11 mouse cellular contexts compared by ENCODE assay signal in genomic region chr9:56572534-56573479, GRCm38 (mm10).
A peak's percentile ranks its signal among the peaks of the same experiment; 100 is the strongest.
DNase-seq lines count a peak whose midpoint lies in the region; ATAC-seq and TF ChIP-seq lines count a peak whose summit lies in the region.
"Had no signal": no experiment of that assay in that cellular context is flagged by ENCODE, and none has a peak within 500 bp of the region (broad histone marks: within the 10 kb centered on the region; RNA-seq: fewer than 3 reads in every experiment).

No protein-coding gene starts in this region.

- peak overlapping the region; percentile 24; the same call in 1 of the 2 replicates for H3K4me3 ChIP-seq in left cerebral cortex, adult 2 months
- H3K4me3 ChIP-seq in embryonic facial prominence, embryonic 10.5 days, result no peak overlapping the region
- H3K4me3 ChIP-seq in hindbrain, embryonic 14.5 days (replicated peaks; ENCODE audit: low read length), result no peak overlapping the region
- no peak overlapping the region for H3K4me3 ChIP-seq in midbrain, postnatal 0 days (ENCODE audit: low read depth, low read length)

- H3K9me3 ChIP-seq in embryonic facial prominence, embryonic 10.5 days, result no peaks in the 10 kb centered on the region
- H3K9me3 ChIP-seq in hindbrain, embryonic 14.5 days (ENCODE audit: control insufficient read depth, low read length), result no peaks in the 10 kb centered on the region
- no peaks in the 10 kb centered on the region for H3K9me3 ChIP-seq in midbrain, postnatal 0 days (ENCODE audit: low read length)

- H3K9ac ChIP-seq in hindbrain, embryonic 14.5 days, result no peak overlapping the region
- no peak overlapping the region for H3K9ac ChIP-seq in midbrain, postnatal 0 days (replicated peaks; ENCODE audit: low read length, poor library complexity, severe bottlenecking)

- peak; percentile 57; the same call in 1 of the 2 replicates for ATAC-seq in hindbrain, embryonic 14.5 days (ENCODE audit: low FRiP score)
- ATAC-seq in midbrain, postnatal 0 days (ENCODE audit: low FRiP score), result 0 out of 2 replicates have a peak, but pooled peaks have one; percentile 31
- no peak for ATAC-seq in erythroblast, adult 5-6 weeks (replicated peaks; ENCODE audit: low FRiP score, poor library complexity, severe bottlenecking)

- no peaks in the 10 kb centered on the region for H3K36me3 ChIP-seq in embryonic facial prominence, embryonic 10.5 days (replicated peaks)
- no peaks in the 10 kb centered on the region for H3K36me3 ChIP-seq in hindbrain, embryonic 14.5 days (replicated peaks; ENCODE audit: control insufficient read depth, insufficient read depth)
- no peaks in the 10 kb centered on the region for H3K36me3 ChIP-seq in midbrain, postnatal 0 days (ENCODE audit: insufficient read depth, low read length)

- H3K4me2 ChIP-seq in hindbrain, embryonic 14.5 days (replicated peaks), result no peak overlapping the region
- no peak overlapping the region for H3K4me2 ChIP-seq in midbrain, postnatal 0 days (ENCODE audit: low read depth, low read length, poor library complexity, severe bottlenecking)

- no peak for DNase-seq in left cerebral cortex, adult 2 months (ENCODE audit: extremely low spot score in 1 of 2, low spot score in 2 of 2)
- DNase-seq in left cerebral cortex, adult 8-10 months (ENCODE audit: low spot score in 2 of 2), result no peak
- DNase-seq in embryonic facial prominence, embryonic 10.5 days (ENCODE audit: low spot score), result no peak
- DNase-seq in hindbrain, embryonic 14.5 days (ENCODE audit: low spot score), result no peak
- DNase-seq in midbrain, postnatal 0 days (ENCODE audit: low spot score), result peak; percentile 55
- DNase-seq in urinary bladder, postnatal 36 days (ENCODE audit: low spot score in 2 of 2), result no peak
- no peak for DNase-seq in thymus, adult 18-20 months
- DNase-seq: adrenal gland, postnatal 25 days; heart, adult 18-20 months; lung, postnatal 14 days had no signal

- H3K27ac ChIP-seq in left cerebral cortex, adult 2 months, result peak overlapping the region; percentile 53; the same call in 1 of the 2 replicates
- H3K27ac ChIP-seq in embryonic facial prominence, embryonic 10.5 days (replicated peaks), result peak overlapping the region; percentile 16; the same call in 1 of the 2 replicates
- H3K27ac ChIP-seq in hindbrain, embryonic 14.5 days, result peak overlapping the region; percentile 70
- H3K27ac ChIP-seq in midbrain, postnatal 0 days (ENCODE audit: low read depth, low read length), result peak overlapping the region; percentile 44

- peaks cover 26% of the 10 kb centered on the region for H3K4me1 ChIP-seq in embryonic facial prominence, embryonic 10.5 days
- peaks cover 5% of the 10 kb centered on the region; the same call in 1 of the 2 replicates for H3K4me1 ChIP-seq in hindbrain, embryonic 14.5 days (replicated peaks; ENCODE audit: control insufficient read depth, insufficient read depth, low read length)
- 0 out of 2 replicates have a peak, but pooled peaks cover 7% of the 10 kb centered on the region for H3K4me1 ChIP-seq in midbrain, postnatal 0 days (ENCODE audit: insufficient read depth, low read length)

- 62% methylated on average over 23 of the region's 23 CpGs for WGBS in embryonic facial prominence, embryonic 10.5 days
- WGBS in hindbrain, embryonic 14.5 days, result 44% methylated on average over 23 of the region's 23 CpGs
- 43% methylated on average over 23 of the region's 23 CpGs for WGBS in midbrain, postnatal 0 days

- no peak for TF ChIP-seq CTCF in left cerebral cortex, adult 2 months (IDR thresholded peaks at IDR 0.05)
- TF ChIP-seq CTCF in midbrain, postnatal 0 days (IDR thresholded peaks at IDR 0.05), result 0 out of 2 replicates have a peak, but pooled peaks have one; percentile 7

- no peaks in the 10 kb centered on the region; the same call in 1 of the 2 replicates for H3K27me3 ChIP-seq in embryonic facial prominence, embryonic 10.5 days (replicated peaks; ENCODE audit: low read depth, poor library complexity, severe bottlenecking)
- no peaks in the 10 kb centered on the region for H3K27me3 ChIP-seq in hindbrain, embryonic 14.5 days (ENCODE audit: control insufficient read depth, insufficient read depth, low read length)
- H3K27me3 ChIP-seq in midbrain, postnatal 0 days (ENCODE audit: insufficient read depth, low read length), result no peaks in the 10 kb centered on the region

- intact Hi-C loops in left cerebral cortex, adult 2 months (cut with DNase I), result no loop called here

Comparison
In these comparisons a context has a peak if more than half of its experiments do, and no peak if none do; other contexts are left out.
1. H3K27ac ChIP-seq: peak in every context shown above with its lines; median percentile 70 in hindbrain, embryonic 14.5 days; 53 in left cerebral cortex, adult 2 months; 44 in midbrain, postnatal 0 days; 16 in embryonic facial prominence, embryonic 10.5 days.